In genomic region chr5:66421954-66422353, GRCm38 (mm10) we compare ENCODE assay signal across 15 mouse cellular contexts.
"Had no signal": no experiment of that assay in that cellular context is flagged by ENCODE, and none has a peak within 500 bp of the region (broad histone marks: within the 10 kb centered on the region; RNA-seq: fewer than 3 reads in every experiment).

No protein-coding gene starts in this region.

- ATAC-seq: midbrain, embryonic 16.5 days had no signal

- H3K4me3 ChIP-seq: layer of hippocampus, adult 2 months; limb, embryonic 15.5 days; liver, embryonic 15.5 days; midbrain, embryonic 12.5 days; neural tube, embryonic 13.5 days; stomach, embryonic 15.5 days had no signal

- H3K9me3 ChIP-seq: limb, embryonic 15.5 days; liver, embryonic 15.5 days; midbrain, embryonic 12.5 days; neural tube, embryonic 13.5 days; stomach, embryonic 15.5 days had no signal

- H3K27me3 ChIP-seq: limb, embryonic 15.5 days; liver, embryonic 15.5 days; midbrain, embryonic 12.5 days; neural tube, embryonic 13.5 days; stomach, embryonic 15.5 days had no signal

- H3K4me2 ChIP-seq: limb, embryonic 15.5 days; liver, embryonic 15.5 days; lung, embryonic 14.5 days; midbrain, embryonic 12.5 days; neural tube, embryonic 13.5 days; stomach, embryonic 15.5 days had no signal

- DNase-seq: kidney, adult 9 months; kidney, postnatal 4 days; lung, embryonic 14.5 days; lung, postnatal 14 days; retina, postnatal 1 day; right cerebral cortex, postnatal 4 days; thymus, postnatal 36 days had no signal

- H3K4me1 ChIP-seq: liver, embryonic 15.5 days; midbrain, embryonic 12.5 days; stomach, embryonic 15.5 days had no signal

- H3K27ac ChIP-seq: kidney, postnatal 0 days; layer of hippocampus, adult 2 months; limb, embryonic 15.5 days; liver, embryonic 15.5 days; midbrain, embryonic 12.5 days; neural tube, embryonic 13.5 days had no signal

- H3K36me3 ChIP-seq: limb, embryonic 15.5 days; liver, embryonic 15.5 days; midbrain, embryonic 12.5 days; neural tube, embryonic 13.5 days; stomach, embryonic 15.5 days had no signal

- H3K9ac ChIP-seq: limb, embryonic 15.5 days; liver, embryonic 15.5 days; lung, embryonic 14.5 days; midbrain, embryonic 12.5 days; neural tube, embryonic 13.5 days; stomach, embryonic 15.5 days had no signal
